Comparison of ENCODE assay signal across 12 mouse cellular contexts in genomic region chr10:129549354-129549753, GRCm38 (mm10). TPM values are rescaled to one million over a fixed set of nuclear protein-coding genes. Genes with fewer than 3 reads are reported as not detected.
DNase-seq lines count a peak whose midpoint lies in the region; TF ChIP-seq lines count a peak whose summit lies in the region.
"Had no signal": no experiment of that assay in that cellular context is flagged by ENCODE, and none has a peak within 500 bp of the region (broad histone marks: within the 10 kb centered on the region; RNA-seq: fewer than 3 reads in every experiment).

No protein-coding gene starts in this region.

- peak; percentile 3; the same call in 1 of the 2 replicates for TF ChIP-seq CTCF in gastrocnemius, adult 2 months (IDR thresholded peaks at IDR 0.05)

- H3K27ac ChIP-seq in gastrocnemius, adult 2 months, result no peak overlapping the region
- H3K27ac ChIP-seq: liver, embryonic 14.5 days had no signal

- no peak for DNase-seq in gastrocnemius, adult 2 months
- no peak for DNase-seq in gastrocnemius, postnatal 10 days
- DNase-seq in right cerebral cortex, adult 18-20 months, result peak; percentile 7
- no peak for DNase-seq in right cerebral cortex, postnatal 10 days (ENCODE audit: low spot score in 2 of 2)
- DNase-seq in kidney, postnatal 36 days, result peak; percentile 6 to 55
- DNase-seq in spleen, postnatal 4 days (ENCODE audit: low spot score in 2 of 2), result no peak
- DNase-seq in thymus, postnatal 14 days, result no peak
- DNase-seq in cerebellum, adult 18-20 months, result no peak

- no peak overlapping the region for H3K4me3 ChIP-seq in gastrocnemius, adult 2 months
- H3K4me3 ChIP-seq: myocyte had no signal

- intact Hi-C loops in gastrocnemius, adult 2 months (cut with DNase I), result no loop called here

RNA-seq across cellular contexts. Expression of gene Olfr792, which starts 10.4 kb away (rescaled TPM):
- not detected for total RNA-seq in gastrocnemius, adult 2 months (2021)
- total RNA-seq in gastrocnemius, postnatal 10 days (2021), result not detected
- total RNA-seq: common myeloid progenitor, adult 5-6 weeks; gastrocnemius, postnatal 4 days had no signal

RNA-seq across cellular contexts. Expression of gene Olfr794, which starts 18.1 kb away (rescaled TPM):
- not detected for total RNA-seq in gastrocnemius, adult 2 months (2021)
- total RNA-seq in gastrocnemius, postnatal 10 days (2021), result not detected
- total RNA-seq: common myeloid progenitor, adult 5-6 weeks; gastrocnemius, postnatal 4 days had no signal

RNA-seq across cellular contexts. Expression of gene Olfr791, which starts 27.8 kb away (rescaled TPM):
- not detected for total RNA-seq in gastrocnemius, adult 2 months (2021)
- total RNA-seq in gastrocnemius, postnatal 10 days (2021), result not detected
- total RNA-seq: common myeloid progenitor, adult 5-6 weeks; gastrocnemius, postnatal 4 days had no signal

RNA-seq across cellular contexts. Expression of gene Olfr790, which starts 51.1 kb away (rescaled TPM):
- total RNA-seq in gastrocnemius, adult 2 months (2021), result not detected
- total RNA-seq in gastrocnemius, postnatal 10 days (2021), result not detected
- total RNA-seq: common myeloid progenitor, adult 5-6 weeks; gastrocnemius, postnatal 4 days had no signal

Comparison
In these comparisons a context has a peak if more than half of its experiments do, and no peak if none do; other contexts are left out.
1. DNase-seq: peak in right cerebral cortex, adult 18-20 months (single experiment) and kidney, postnatal 36 days (2 of 2); none in gastrocnemius, adult 2 months (single experiment), gastrocnemius, postnatal 10 days (single experiment), right cerebral cortex, postnatal 10 days (0 of 2), spleen, postnatal 4 days (0 of 2), thymus, postnatal 14 days (single experiment) and cerebellum, adult 18-20 months (0 of 2).